Mouse (Mus musculus): ENCODE results near the gene Fam53b.

GRCm38 (mm10) chr7:132701412-132701811 lies 112.3 kb downstream of the Fam53b start:
- TF ChIP-seq ZNF384 (IDR thresholded peaks at IDR 0.05; ENCODE audit: low read depth, low read length) (no peak), CTCF (conservative IDR thresholded peaks at IDR 0.05 in 1 of 2, IDR thresholded peaks at IDR 0.05 in 1 of 2; ENCODE audit: low read depth in 2 of 2, low read length in 2 of 2) (no peak), HCFC1 (IDR thresholded peaks at IDR 0.05; ENCODE audit: low read depth, low read length) (no peak), NRF1 (IDR thresholded peaks at IDR 0.05; ENCODE audit: low read depth, low read length) (no peak), POLR2A (IDR thresholded peaks at IDR 0.05; ENCODE audit: low read depth, low read length) (no peak), MEF2A (IDR thresholded peaks at IDR 0.05; ENCODE audit: borderline replicate concordance, low read depth, low read length) (no peak), EP300 (IDR thresholded peaks at IDR 0.05; ENCODE audit: low read length) (no peak), RCOR1 (conservative IDR thresholded peaks at IDR 0.05; ENCODE audit: low read depth, low read length) (no peak), POLR2AphosphoS2 (IDR thresholded peaks at IDR 0.05; ENCODE audit: low read depth, low read length) (no peak), BHLHE40 (IDR thresholded peaks at IDR 0.05; ENCODE audit: low read depth, low read length) (no peak), UBTF (IDR thresholded peaks at IDR 0.05; ENCODE audit: low read depth, low read length) (no peak), RAD21 (IDR thresholded peaks at IDR 0.05; ENCODE audit: low read depth, low read length) (no peak)

All from CH12.LX (cell line).